Comparison of ENCODE assay signal across 29 mouse cellular contexts in genomic region chr1:61007516-61007915, GRCm38 (mm10). TPM values are rescaled to one million over a fixed set of nuclear protein-coding genes. Genes with fewer than 3 reads are reported as not detected.
"Had no signal": no experiment of that assay in that cellular context is flagged by ENCODE, and none has a peak within 500 bp of the region (broad histone marks: within the 10 kb centered on the region; RNA-seq: fewer than 3 reads in every experiment).

No protein-coding gene starts in this region.

- H3K27me3 ChIP-seq: heart, embryonic 13.5 days; heart, embryonic 15.5 days; hindbrain, embryonic 12.5 days; intestine, embryonic 15.5 days; limb, embryonic 12.5 days; liver, embryonic 13.5 days; liver, embryonic 15.5 days had no signal

- H3K4me1 ChIP-seq: hindbrain, embryonic 10.5 days; hindbrain, embryonic 12.5 days; intestine, embryonic 15.5 days; limb, embryonic 10.5 days; limb, embryonic 12.5 days; liver, embryonic 13.5 days; liver, embryonic 15.5 days had no signal

- ATAC-seq: hindbrain, embryonic 16.5 days; inflammation-experienced regulatory T-cells, adult 6 months; intestine, embryonic 15.5 days; intestine, postnatal 0 days; liver, postnatal 0 days had no signal

- H3K9me3 ChIP-seq: heart, embryonic 13.5 days; heart, embryonic 15.5 days; hindbrain, embryonic 10.5 days; hindbrain, embryonic 12.5 days; intestine, embryonic 15.5 days; limb, embryonic 10.5 days; limb, embryonic 12.5 days; liver, embryonic 13.5 days; liver, embryonic 15.5 days had no signal

- H3K36me3 ChIP-seq: heart, embryonic 13.5 days; heart, embryonic 15.5 days; hindbrain, embryonic 10.5 days; hindbrain, embryonic 12.5 days; intestine, embryonic 15.5 days; limb, embryonic 10.5 days; limb, embryonic 12.5 days; liver, embryonic 13.5 days; liver, embryonic 15.5 days had no signal

- H3K27ac ChIP-seq: heart, embryonic 13.5 days; hindbrain, embryonic 10.5 days; hindbrain, embryonic 12.5 days; hindbrain, embryonic 14.5 days; intestine, embryonic 15.5 days; layer of hippocampus, adult 2 months; left cerebral cortex, adult 2 months; limb, embryonic 10.5 days; limb, embryonic 12.5 days; liver, embryonic 13.5 days; liver, embryonic 15.5 days had no signal

- H3K9ac ChIP-seq: heart, embryonic 13.5 days; heart, embryonic 15.5 days; hindbrain, embryonic 12.5 days; hindbrain, embryonic 14.5 days; intestine, embryonic 15.5 days; limb, embryonic 12.5 days; liver, embryonic 13.5 days; liver, embryonic 15.5 days; liver, postnatal 0 days had no signal

- DNase-seq: gastrocnemius, postnatal 14 days; heart, postnatal 14 days; heart, postnatal 4 days; kidney, adult 18-20 months; kidney, adult 8-10 months; kidney, postnatal 10 days; kidney, postnatal 25 days; kidney, postnatal 4 days; liver; liver, embryonic 13.5 days; liver, postnatal 0 days had no signal

- H3K4me3 ChIP-seq: heart, embryonic 13.5 days; heart, embryonic 15.5 days; hindbrain, embryonic 10.5 days; hindbrain, embryonic 12.5 days; intestine, embryonic 15.5 days; layer of hippocampus, adult 2 months; left cerebral cortex, adult 2 months; limb, embryonic 10.5 days; limb, embryonic 12.5 days; liver, embryonic 13.5 days; liver, embryonic 15.5 days had no signal

- H3K4me2 ChIP-seq: heart, embryonic 11.5 days; heart, embryonic 13.5 days; heart, embryonic 15.5 days; hindbrain, embryonic 12.5 days; hindbrain, embryonic 14.5 days; intestine, embryonic 15.5 days; limb, embryonic 12.5 days; liver, embryonic 11.5 days; liver, embryonic 13.5 days; liver, embryonic 15.5 days had no signal

RNA-seq across cellular contexts. Expression of gene Icos, which starts 29.8 kb away (rescaled TPM):
- total RNA-seq: granulocyte monocyte progenitor cell, adult 5-6 weeks; layer of hippocampus, adult 2 months; layer of hippocampus, postnatal 25 days had no signal
- polyA plus RNA-seq: limb, embryonic 10.5 days had no signal
